ENCODE assay signal across 14 mouse cellular contexts in the genomic region with DNA sequence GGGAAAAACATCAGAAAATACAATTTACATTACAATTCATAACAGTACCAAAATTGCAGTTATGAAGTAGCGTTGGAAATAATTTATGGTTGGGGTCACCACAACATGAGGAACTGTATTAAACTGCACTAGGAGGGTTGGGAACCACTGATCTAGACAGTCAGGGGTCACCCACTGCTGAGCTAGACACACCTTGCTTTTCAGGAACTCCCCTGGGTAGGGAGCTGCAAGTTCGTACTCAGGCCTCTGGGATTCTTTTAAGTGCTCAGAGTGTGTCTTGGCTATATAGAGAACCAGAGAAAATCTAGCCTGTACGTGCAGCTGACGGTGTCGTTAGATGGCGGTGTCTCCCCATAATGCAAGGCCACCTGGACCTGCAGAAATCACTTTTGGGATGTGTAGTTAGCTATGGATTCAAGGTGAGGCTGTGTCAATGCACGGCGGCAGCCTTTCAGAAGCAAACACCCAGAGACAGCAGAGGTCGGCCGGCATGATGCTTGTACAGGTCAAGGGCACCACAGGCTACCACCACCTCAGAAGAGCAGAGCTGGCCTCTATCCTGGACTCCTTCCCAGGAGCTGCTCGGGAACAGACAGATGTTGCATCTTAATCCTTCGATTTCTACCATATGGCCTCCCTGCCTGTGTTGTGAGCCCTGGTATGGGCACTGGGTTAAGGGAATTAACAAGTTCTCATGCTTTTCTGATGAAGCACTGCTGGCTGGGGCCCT. TPM values are rescaled to one million over a fixed set of nuclear protein-coding genes. Genes with fewer than 3 reads are reported as not detected.
"Had no signal": no experiment of that assay in that cellular context is flagged by ENCODE, and none has a peak within 500 bp of the region (broad histone marks: within the 10 kb centered on the region; RNA-seq: fewer than 3 reads in every experiment).

No protein-coding gene starts in this region.

- H3K9ac ChIP-seq: kidney, embryonic 15.5 days; limb, embryonic 13.5 days; liver, embryonic 14.5 days; neural tube, embryonic 15.5 days had no signal

- DNase-seq: kidney, postnatal 14 days; left cerebral cortex, postnatal 4 days; lung, adult 18-20 months; midbrain, embryonic 14.5 days; right cerebral cortex, postnatal 4 days; spleen, adult 18-20 months; thymus, adult 18-20 months; thymus, postnatal 25 days had no signal

- H3K4me1 ChIP-seq: kidney, embryonic 15.5 days; limb, embryonic 13.5 days; neural tube, embryonic 15.5 days had no signal

- H3K4me3 ChIP-seq: kidney, embryonic 15.5 days; limb, embryonic 13.5 days; myocyte; neural tube, embryonic 15.5 days had no signal

- H3K27ac ChIP-seq: kidney, embryonic 15.5 days; limb, embryonic 13.5 days; liver, embryonic 14.5 days; neural tube, embryonic 15.5 days had no signal

- H3K27me3 ChIP-seq: kidney, embryonic 15.5 days; neural tube, embryonic 15.5 days had no signal

- H3K4me2 ChIP-seq: kidney, embryonic 15.5 days; limb, embryonic 13.5 days; neural tube, embryonic 15.5 days had no signal

- H3K9me3 ChIP-seq: kidney, embryonic 15.5 days; limb, embryonic 13.5 days; neural tube, embryonic 15.5 days had no signal

- H3K36me3 ChIP-seq: kidney, embryonic 15.5 days; limb, embryonic 13.5 days; neural tube, embryonic 15.5 days had no signal

RNA-seq across cellular contexts. Expression of gene Ccr6, which starts 20.7 kb away (rescaled TPM):
- polyA plus RNA-seq: kidney, embryonic 15.5 days; limb, embryonic 13.5 days; midbrain, embryonic 14.5 days; myocyte; neural tube, embryonic 11.5 days; neural tube, embryonic 15.5 days had no signal
